Mouse (Mus musculus) ES-Bruce4 (cell line): Measurements from ENCODE around the gene Itgb4. TPM values are rescaled to one million over a fixed set of nuclear protein-coding genes. Genes with fewer than 3 reads are reported as not detected.

Source experiments
- H3K27ac ChIP-seq: 2 replicates; pipeline ENCODE4 v1.5.1; 2012; ENCODE audit warnings: low read length, inconsistent platforms; ENCODE audit not compliant: insufficient read depth
- H3K27me3 ChIP-seq: 2 replicates; pipeline ENCODE4 v1.6.1; 2012; ENCODE audit warnings: mild to moderate bottlenecking, low read length, inconsistent platforms; ENCODE audit not compliant: control insufficient read depth, poor library complexity, insufficient read depth, severe bottlenecking
- H3K36me3 ChIP-seq: 2 replicates; pipeline ENCODE4 v1.6.1; 2012; ENCODE audit warnings: inconsistent platforms, mild to moderate bottlenecking, low read length, moderate library complexity; ENCODE audit not compliant: control insufficient read depth, poor library complexity, insufficient read depth, severe bottlenecking
- H3K4me1 ChIP-seq: one replicate; pipeline ENCODE4 v1.8.1; 2011; ENCODE audit warnings: low read length; ENCODE audit not compliant: control insufficient read depth, insufficient read depth
- H3K4me3 ChIP-seq: 2 replicates; pipeline ENCODE4 v1.5.1; 2011; ENCODE audit warnings: low read depth, mild to moderate bottlenecking, low read length
- H3K9ac ChIP-seq: 2 replicates; pipeline ENCODE4 v1.6.1; 2012; ENCODE audit warnings: low read depth, mild to moderate bottlenecking, inconsistent platforms; ENCODE audit not compliant: poor library complexity, severe bottlenecking
- H3K9me3 ChIP-seq: replicated peaks from 2 replicates; pipeline ENCODE4 v1.6.1; 2012; ENCODE audit warnings: mild to moderate bottlenecking, low read length, inconsistent platforms; ENCODE audit not compliant: control insufficient read depth, poor library complexity, insufficient read depth, severe bottlenecking
- CTCF ChIP-seq: IDR thresholded peaks from one replicate; pipeline ENCODE4 v1.8.1; 2011; ENCODE audit warnings: low read depth, low read length
- EP300 ChIP-seq: IDR thresholded peaks from 2 replicates; pipeline ENCODE4 v1.6.1; 2011; ENCODE audit warnings: low read depth, low read length; ENCODE audit not compliant: insufficient read depth
- POLR2A ChIP-seq: IDR thresholded peaks from one replicate; pipeline ENCODE4 v1.8.1; 2011; ENCODE audit warnings: low read length; ENCODE audit not compliant: insufficient read depth
- polyA plus RNA-seq: library from polyadenylated mRNA; stranded (reverse); fragments of >200 nt; gene quantifications from 2 replicates; pipeline ENCODE4 v1.2.4, GENCODE M21; 2011; ENCODE audit warnings: low read depth; ENCODE audit not compliant: missing spikeins, insufficient read depth, insufficient read length

Gene Itgb4
- polyA plus RNA-seq, 1 experiment = 9.3 TPM

- H3K4me3 ChIP-seq = no peak overlapping the region
- H3K27me3 ChIP-seq = no peaks in the 10 kb centered on the region
- no peaks in the 10 kb centered on the region for H3K4me1 ChIP-seq
- no peaks in the 10 kb centered on the region for H3K9me3 ChIP-seq
- TF ChIP-seq POLR2A (no peak), EP300 (no peak), CTCF (no peak)
- H3K9ac ChIP-seq = no peak overlapping the region
- H3K36me3 ChIP-seq = no peaks in the 10 kb centered on the region
- H3K27ac ChIP-seq = no peak overlapping the region
These were observed 24.5 kb downstream of the Itgb4 start for GRCm38 (mm10) chr11:115999027-115999426.

- Histone ChIP-seq H3K9me3 (no peaks in the 10 kb centered on the region), H3K27ac (no peak overlapping the region), H3K4me3 (no peak overlapping the region), H3K27me3 (no peaks in the 10 kb centered on the region), H3K4me1 (no peaks in the 10 kb centered on the region), H3K36me3 (no peaks in the 10 kb centered on the region), H3K9ac (no peak overlapping the region)
- TF ChIP-seq EP300 = no peak
- peak; percentile 65 for TF ChIP-seq CTCF
These were observed 25.1 kb downstream of the Itgb4 start for GRCm38 (mm10) chr11:115999538-116000143.

- Histone ChIP-seq H3K36me3 (no peaks in the 10 kb centered on the region), H3K9ac (no peak overlapping the region), H3K4me3 (no peak overlapping the region), H3K27ac (no peak overlapping the region), H3K9me3 (no peaks in the 10 kb centered on the region), H3K27me3 (no peaks in the 10 kb centered on the region), H3K4me1 (peaks cover 3% of the 10 kb centered on the region)
- TF ChIP-seq CTCF (no peak), EP300 (peak; percentile 67; the same call in 1 of the 2 replicates), POLR2A (no peak)
These were observed 26.1 kb downstream of the Itgb4 start for GRCm38 (mm10) chr11:116000607-116001006.

GRCm38 (mm10) chr11:116001725-116002124, 27.2 kb downstream of the Itgb4 start:
- H3K36me3 ChIP-seq = no peaks in the 10 kb centered on the region
- TF ChIP-seq POLR2A (no peak), CTCF (no peak)
- no peak overlapping the region for H3K27ac ChIP-seq
- no peaks in the 10 kb centered on the region for H3K27me3 ChIP-seq
- peaks cover 7% of the 10 kb centered on the region for H3K4me1 ChIP-seq
- H3K9me3 ChIP-seq = no peaks in the 10 kb centered on the region
- H3K4me3 ChIP-seq = no peak overlapping the region
- H3K9ac ChIP-seq = no peak overlapping the region

GRCm38 (mm10) chr11:116002894-116003293, 28.4 kb downstream of the Itgb4 start:
- Histone ChIP-seq H3K27me3 (no peaks in the 10 kb centered on the region), H3K9ac (no peak overlapping the region), H3K9me3 (no peaks in the 10 kb centered on the region), H3K36me3 (peaks cover 7% of the 10 kb centered on the region), H3K27ac (no peak overlapping the region), H3K4me3 (no peak overlapping the region), H3K4me1 (peaks cover 7% of the 10 kb centered on the region)
- TF ChIP-seq POLR2A = no peak
- TF ChIP-seq EP300 = no peak
- no peak for TF ChIP-seq CTCF

GRCm38 (mm10) chr11:116004186-116004823, 29.8 kb downstream of the Itgb4 start:
- H3K27ac ChIP-seq = no peak overlapping the region
- H3K4me3 ChIP-seq = peak overlapping the region; percentile 29
- TF ChIP-seq EP300 (no peak), POLR2A (no peak), CTCF (no peak)
- no peaks in the 10 kb centered on the region for H3K9me3 ChIP-seq
- H3K27me3 ChIP-seq = no peaks in the 10 kb centered on the region
- H3K9ac ChIP-seq = peak overlapping the region; percentile 49
- H3K36me3 ChIP-seq = peaks cover 11% of the 10 kb centered on the region
- peaks cover 7% of the 10 kb centered on the region for H3K4me1 ChIP-seq
